ENCODE assay signal across 24 mouse cellular contexts in the genomic region with DNA sequence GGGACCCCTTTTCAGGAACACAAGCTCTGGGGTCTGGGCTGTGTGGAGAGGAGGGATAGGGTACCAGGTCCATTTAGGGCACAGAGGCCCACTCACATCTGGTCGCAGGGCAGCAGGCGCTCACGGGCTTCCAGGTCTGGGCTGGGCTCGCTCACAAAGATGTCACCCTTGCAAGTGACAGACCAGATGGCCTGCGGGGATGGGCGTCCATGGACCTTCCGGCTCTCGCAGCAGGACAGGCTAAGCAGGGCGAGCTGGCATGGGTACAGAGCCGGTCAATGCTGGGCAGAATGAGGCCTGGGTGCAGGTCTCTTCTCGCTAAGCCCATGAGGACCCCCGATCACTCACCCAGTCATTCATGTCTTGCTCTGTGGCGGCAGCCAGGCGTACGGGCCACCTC. TPM values are rescaled to one million over a fixed set of nuclear protein-coding genes. Genes with fewer than 3 reads are reported as not detected.
"Had no signal": no experiment of that assay in that cellular context is flagged by ENCODE, and none has a peak within 500 bp of the region (broad histone marks: within the 10 kb centered on the region; RNA-seq: fewer than 3 reads in every experiment).

No protein-coding gene starts in this region.

- DNase-seq: kidney, postnatal 25 days; layer of hippocampus, adult 9-11 months; liver; lung, adult 18-20 months; lung, postnatal 10 days; lung, postnatal 36 days; retina, postnatal 1 day; right cerebral cortex, postnatal 25 days; spleen, adult 18-20 months; thymus, postnatal 25 days had no signal

- H3K4me1 ChIP-seq: limb, embryonic 10.5 days; limb, embryonic 13.5 days; liver, embryonic 12.5 days; liver, embryonic 15.5 days; lung, embryonic 15.5 days; megakaryocyte, embryonic 14.5 days; midbrain, embryonic 13.5 days; neural tube, embryonic 13.5 days; stomach, embryonic 15.5 days had no signal

- H3K27me3 ChIP-seq: limb, embryonic 13.5 days; liver, embryonic 12.5 days; liver, embryonic 15.5 days; lung, embryonic 15.5 days; midbrain, embryonic 13.5 days; neural tube, embryonic 13.5 days; stomach, embryonic 15.5 days had no signal

- H3K9me3 ChIP-seq: limb, embryonic 10.5 days; lung, embryonic 15.5 days; midbrain, embryonic 13.5 days; stomach, embryonic 15.5 days had no signal

- H3K4me3 ChIP-seq: layer of hippocampus, adult 2 months; limb, embryonic 10.5 days; limb, embryonic 13.5 days; liver, embryonic 12.5 days; liver, embryonic 15.5 days; lung, embryonic 15.5 days; megakaryocyte, embryonic 14.5 days; midbrain, embryonic 10.5 days; midbrain, embryonic 13.5 days; myocyte; neural tube, embryonic 13.5 days; stomach, embryonic 15.5 days had no signal

- H3K27ac ChIP-seq: kidney, postnatal 0 days; layer of hippocampus, adult 2 months; limb, embryonic 10.5 days; limb, embryonic 13.5 days; liver, embryonic 12.5 days; liver, embryonic 15.5 days; lung, embryonic 15.5 days; midbrain, embryonic 10.5 days; midbrain, embryonic 13.5 days; neural tube, embryonic 13.5 days; stomach, embryonic 15.5 days had no signal

RNA-seq across cellular contexts. Expression of a gene that starts 16.0 kb away (rescaled TPM):
- polyA plus RNA-seq: midbrain, embryonic 16.5 days had no signal
